Mouse (Mus musculus) heart, adult 2 months (tissue): ENCODE measurements around the gene Acaa1b.

Experiments
- CTCF ChIP-seq: fragments of 200-600 bp; IDR thresholded peaks from 2 replicates; pipeline ENCODE4 v1.8.1; 2022; ENCODE audit warnings: antibody characterized with exemption, mild to moderate bottlenecking, moderate library complexity
- EP300 ChIP-seq: fragments of 200-500 bp; IDR thresholded peaks from 2 replicates; pipeline ENCODE4 v1.6.1; 2011; ENCODE audit warnings: low read depth, low read length, control low read depth; ENCODE audit not compliant: insufficient read depth
- POLR2A ChIP-seq: fragments of 200-500 bp; IDR thresholded peaks from 2 replicates; pipeline ENCODE4 v1.6.1; 2011; ENCODE audit warnings: mild to moderate bottlenecking, low read depth, low read length, control low read depth; ENCODE audit not compliant: insufficient read depth

DNA sequence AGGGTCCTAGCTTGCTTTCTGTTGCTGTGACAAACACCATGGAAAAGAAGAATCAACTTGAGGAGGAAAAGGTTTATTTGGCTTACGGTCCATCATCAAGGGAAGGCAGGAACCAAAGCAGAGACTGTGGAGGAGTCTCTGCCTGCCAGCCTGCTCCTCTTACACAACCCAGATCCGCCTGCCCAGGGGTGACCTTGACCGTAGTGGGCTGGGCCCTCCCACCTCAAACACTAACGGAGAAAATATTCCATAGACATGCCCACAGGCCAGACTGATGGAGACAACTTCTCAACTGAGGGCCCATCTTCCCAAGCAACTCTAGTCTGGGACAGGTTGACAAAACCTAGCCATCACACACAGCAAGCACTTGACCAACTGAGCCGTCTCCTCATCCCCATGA lies 14.8 kb downstream of the Acaa1b start:
- TF ChIP-seq POLR2A, result no peak
- no peak for TF ChIP-seq CTCF
- TF ChIP-seq EP300, result no peak
